Mouse (Mus musculus) heart, adult 2 months (tissue): ENCODE measurements around the gene Copb2.

ENCODE experiments used
- CTCF ChIP-seq: fragments of 200-600 bp; IDR thresholded peaks from 2 replicates; pipeline ENCODE4 v1.8.1; 2022; ENCODE audit warnings: antibody characterized with exemption, mild to moderate bottlenecking, moderate library complexity
- EP300 ChIP-seq: fragments of 200-500 bp; IDR thresholded peaks from 2 replicates; pipeline ENCODE4 v1.6.1; 2011; ENCODE audit warnings: low read depth, low read length, control low read depth; ENCODE audit not compliant: insufficient read depth
- POLR2A ChIP-seq: fragments of 200-500 bp; IDR thresholded peaks from 2 replicates; pipeline ENCODE4 v1.6.1; 2011; ENCODE audit warnings: mild to moderate bottlenecking, low read depth, low read length, control low read depth; ENCODE audit not compliant: insufficient read depth

GRCm38 (mm10) chr9:98530999-98531398 is 32.5 kb upstream of the Copb2 start:
- TF ChIP-seq POLR2A (no peak), CTCF (no peak), EP300 (no peak)
